Mouse (Mus musculus) heart, embryonic 13.5 days (tissue): ENCODE data around the gene Pik3cb. TPM values are rescaled to one million over a fixed set of nuclear protein-coding genes. Genes with fewer than 3 reads are reported as not detected.

ENCODE experiments used
- ATAC-seq: fragments of 200-750 bp; cut with Nextera tagmentation; 2 replicates; pipeline ENCODE4 v1.8.0; 2017; ENCODE audit warnings: moderate TSS enrichment; ENCODE audit not compliant: insufficient number of reproducible peaks, low FRiP score, low TSS enrichment; ENCODE audit errors: extremely low read depth
- H3K27ac ChIP-seq: fragments of 300-500 bp; sonication (generic); replicated peaks from 2 replicates; pipeline ENCODE4 v1.5.1; 2015; ENCODE audit warnings: moderate library complexity, mild to moderate bottlenecking, inconsistent platforms
- H3K27me3 ChIP-seq: fragments of 300-500 bp; sonication (generic); replicated peaks from 2 replicates; pipeline ENCODE4 v1.6.1; 2015; ENCODE audit warnings: mild to moderate bottlenecking, inconsistent platforms
- H3K36me3 ChIP-seq: fragments of 300-500 bp; sonication (generic); 2 replicates; pipeline ENCODE4 v1.6.1; 2015; ENCODE audit warnings: mild to moderate bottlenecking, inconsistent platforms
- H3K4me1 ChIP-seq: fragments of 300-500 bp; sonication (generic); 2 replicates; pipeline ENCODE4 v1.6.1; 2015; ENCODE audit warnings: inconsistent platforms
- H3K4me2 ChIP-seq: fragments of 300-500 bp; sonication (generic); 2 replicates; pipeline ENCODE4 v1.6.1; 2015; ENCODE audit warnings: inconsistent platforms, mild to moderate bottlenecking, moderate library complexity
- H3K4me3 ChIP-seq: fragments of 300-500 bp; sonication (generic); 2 replicates; pipeline ENCODE4 v1.5.1; 2015; ENCODE audit warnings: moderate library complexity, mild to moderate bottlenecking, inconsistent platforms
- H3K9ac ChIP-seq: fragments of 300-500 bp; sonication (generic); 2 replicates; pipeline ENCODE4 v1.6.1; 2015; ENCODE audit warnings: inconsistent platforms, mild to moderate bottlenecking, moderate library complexity
- H3K9me3 ChIP-seq: fragments of 300-500 bp; sonication (generic); 2 replicates; pipeline ENCODE4 v1.6.1; 2016; ENCODE audit warnings: inconsistent platforms
- WGBS: fragments of 180-500 bp; shearing (Covaris S2); methylation state at CpG from one replicate; pipeline ENCODE4 v1.1.7; 2015; ENCODE audit warnings: mixed read lengths; 5-methylcytosine and 5-hydroxymethylcytosine counted together
- polyA plus RNA-seq: library from polyadenylated mRNA; unstranded; fragments of >200 nt; fragmentation: Nextera tagmentation; extraction: Ambion mirVana; gene quantifications from 2 replicates; pipeline ENCODE4 v1.2.1, GENCODE M21; 2015

The Pik3cb gene
- polyA plus RNA-seq, 1 experiment from 2014 or later, result 1.8 TPM

DNA sequence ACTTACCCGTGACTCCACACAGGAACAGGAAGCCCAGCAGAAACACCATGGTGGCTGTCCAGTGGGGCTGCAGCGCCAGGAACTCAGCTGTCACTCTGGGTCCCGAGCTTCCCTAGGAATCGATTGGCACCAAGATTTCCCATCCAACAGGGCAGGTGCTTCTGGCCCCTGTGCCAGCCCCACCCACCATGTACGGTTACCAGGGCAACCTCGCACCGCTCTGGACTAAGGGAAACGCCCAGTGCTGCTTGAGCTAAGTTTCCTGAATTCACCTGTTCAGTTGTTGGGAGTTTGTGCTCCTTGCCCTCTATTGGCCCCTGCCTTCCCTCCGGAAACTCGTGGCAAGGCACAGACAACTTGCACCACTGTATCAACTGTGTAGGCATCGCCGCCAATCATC lies 104.8 kb downstream of the Pik3cb start, which contains the start of gene Gm1123:
Gene Gm1123, minus strand, starts transcription at position 141 of the 400 bp plus-strand sequence.
- peaks cover 9% of the 10 kb centered on the region; the same call in 1 of the 2 replicates for H3K4me1 ChIP-seq
- H3K4me2 ChIP-seq, result no peak within 1 kb of the TSS
- no peaks in the 10 kb centered on the region for H3K27me3 ChIP-seq
- H3K27ac ChIP-seq, result no peak within 1 kb of the TSS
- peaks cover 24% of the 10 kb centered on the region for H3K36me3 ChIP-seq
- H3K9me3 ChIP-seq, result no peaks in the 10 kb centered on the region
- H3K9ac ChIP-seq, result no peak within 1 kb of the TSS
- no peak for ATAC-seq
- H3K4me3 ChIP-seq, result no peak within 1 kb of the TSS
- WGBS, result 78% methylated on average over 12 of the region's 12 CpGs

- Histone ChIP-seq H3K9me3 (no peaks in the 10 kb centered on the region), H3K4me1 (peaks cover 9% of the 10 kb centered on the region; the same call in 1 of the 2 replicates), H3K4me3 (no peak overlapping the region), H3K27ac (no peak overlapping the region), H3K4me2 (no peak overlapping the region), H3K27me3 (no peaks in the 10 kb centered on the region), H3K36me3 (peaks cover 11% of the 10 kb centered on the region), H3K9ac (no peak overlapping the region)
- no peak for ATAC-seq
- WGBS, result 85% methylated on average over 8 of the region's 8 CpGs
These were observed 106.3 kb downstream of the Pik3cb start for GRCm38 (mm10) chr9:99034111-99034510.

GRCm38 (mm10) chr9:99032031-99032430 lies 108.4 kb downstream of the Pik3cb start:
- no peaks in the 10 kb centered on the region for H3K9me3 ChIP-seq
- 0 out of 2 replicates have a peak, but pooled peaks cover under 1% of the 10 kb centered on the region for H3K36me3 ChIP-seq
- WGBS, result 59% methylated on average over 8 of the region's 8 CpGs
- no peak overlapping the region for H3K4me3 ChIP-seq
- no peak overlapping the region for H3K27ac ChIP-seq
- no peaks in the 10 kb centered on the region for H3K27me3 ChIP-seq
- H3K9ac ChIP-seq, result no peak overlapping the region
- no peaks in the 10 kb centered on the region for H3K4me1 ChIP-seq
- H3K4me2 ChIP-seq, result no peak overlapping the region
- ATAC-seq, result no peak

- no peaks in the 10 kb centered on the region for H3K36me3 ChIP-seq
- no peak overlapping the region for H3K9ac ChIP-seq
- H3K27ac ChIP-seq, result no peak overlapping the region
- no peaks in the 10 kb centered on the region for H3K27me3 ChIP-seq
- 77% methylated on average over 4 of the region's 4 CpGs for WGBS
- H3K4me2 ChIP-seq, result no peak overlapping the region
- H3K9me3 ChIP-seq, result no peaks in the 10 kb centered on the region
- H3K4me3 ChIP-seq, result no peak overlapping the region
- no peak for ATAC-seq
- H3K4me1 ChIP-seq, result no peaks in the 10 kb centered on the region
These were observed 118.7 kb downstream of the Pik3cb start for GRCm38 (mm10) chr9:99021751-99022150.

DNA sequence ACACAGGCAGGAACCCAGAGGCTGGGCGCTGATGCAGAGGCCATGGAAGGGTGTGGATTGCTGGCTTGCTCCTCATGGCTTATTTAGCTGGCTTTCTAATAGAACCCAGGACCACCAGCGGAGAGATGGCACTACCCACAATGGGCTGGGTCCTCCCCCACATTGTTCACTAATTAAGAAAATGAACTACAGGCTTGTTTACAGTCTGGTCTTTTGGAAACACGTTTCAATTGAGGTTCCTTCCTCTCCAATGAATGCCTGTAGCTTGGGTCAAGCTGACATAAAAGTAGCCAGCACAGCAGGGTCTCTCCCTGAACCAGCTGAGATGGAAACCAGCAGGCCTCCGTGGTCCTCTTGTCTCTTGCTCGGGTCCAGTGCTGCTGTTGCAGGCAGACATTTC lies 119.3 kb downstream of the Pik3cb start:
- H3K4me3 ChIP-seq, result no peak overlapping the region
- no peaks in the 10 kb centered on the region for H3K36me3 ChIP-seq
- H3K9ac ChIP-seq, result no peak overlapping the region
- H3K9me3 ChIP-seq, result no peaks in the 10 kb centered on the region
- H3K4me1 ChIP-seq, result no peaks in the 10 kb centered on the region
- 54% methylated on average over 5 of the region's 5 CpGs for WGBS
- no peak overlapping the region for H3K27ac ChIP-seq
- ATAC-seq, result no peak
- no peak overlapping the region for H3K4me2 ChIP-seq
- H3K27me3 ChIP-seq, result no peaks in the 10 kb centered on the region

GRCm38 (mm10) chr9:99017679-99018078 lies 122.7 kb downstream of the Pik3cb start:
- ATAC-seq, result no peak
- H3K9me3 ChIP-seq, result no peaks in the 10 kb centered on the region
- H3K4me3 ChIP-seq, result no peak overlapping the region
- H3K9ac ChIP-seq, result no peak overlapping the region
- no peaks in the 10 kb centered on the region for H3K36me3 ChIP-seq
- H3K27ac ChIP-seq, result no peak overlapping the region
- H3K27me3 ChIP-seq, result no peaks in the 10 kb centered on the region
- no peaks in the 10 kb centered on the region for H3K4me1 ChIP-seq
- WGBS, result 73% methylated on average over 6 of the region's 6 CpGs
- H3K4me2 ChIP-seq, result no peak overlapping the region

- Histone ChIP-seq H3K27me3 (no peaks in the 10 kb centered on the region), H3K27ac (no peak overlapping the region), H3K4me3 (no peak overlapping the region), H3K4me1 (no peaks in the 10 kb centered on the region), H3K9ac (no peak overlapping the region), H3K36me3 (no peaks in the 10 kb centered on the region), H3K9me3 (no peaks in the 10 kb centered on the region), H3K4me2 (no peak overlapping the region)
- WGBS, result 66% methylated on average over 3 of the region's 3 CpGs
- no peak for ATAC-seq
These were observed 123.7 kb downstream of the Pik3cb start for GRCm38 (mm10) chr9:99016759-99017158.

- Histone ChIP-seq H3K9ac (no peak overlapping the region), H3K4me2 (no peak overlapping the region), H3K9me3 (no peaks in the 10 kb centered on the region), H3K4me1 (no peaks in the 10 kb centered on the region), H3K36me3 (no peaks in the 10 kb centered on the region), H3K27ac (no peak overlapping the region), H3K4me3 (no peak overlapping the region), H3K27me3 (no peaks in the 10 kb centered on the region)
- WGBS, result 57% methylated on average over 3 of the region's 3 CpGs
- ATAC-seq, result no peak
These were observed 124.1 kb downstream of the Pik3cb start for GRCm38 (mm10) chr9:99016301-99016700.

GRCm38 (mm10) chr9:99009898-99010199 lies 130.6 kb downstream of the Pik3cb start:
- H3K4me3 ChIP-seq, result no peak overlapping the region
- peaks cover 7% of the 10 kb centered on the region; the same call in 1 of the 2 replicates for H3K4me1 ChIP-seq
- ATAC-seq, result no peak
- no peak overlapping the region for H3K9ac ChIP-seq
- 83% methylated on average over 3 of the region's 3 CpGs for WGBS
- H3K27ac ChIP-seq, result no peak overlapping the region
- 0 out of 2 replicates have a peak, but pooled peaks cover 3% of the 10 kb centered on the region for H3K9me3 ChIP-seq
- H3K4me2 ChIP-seq, result no peak overlapping the region
- no peaks in the 10 kb centered on the region for H3K27me3 ChIP-seq
- H3K36me3 ChIP-seq, result peaks cover 10% of the 10 kb centered on the region

- WGBS, result 73% methylated on average over 12 of the region's 12 CpGs
- H3K27ac ChIP-seq, result no peak overlapping the region
- H3K4me1 ChIP-seq, result peaks cover 7% of the 10 kb centered on the region; the same call in 1 of the 2 replicates
- no peak overlapping the region for H3K4me2 ChIP-seq
- 0 out of 2 replicates have a peak, but pooled peaks cover 3% of the 10 kb centered on the region for H3K9me3 ChIP-seq
- no peak for ATAC-seq
- H3K27me3 ChIP-seq, result no peaks in the 10 kb centered on the region
- no peak overlapping the region for H3K4me3 ChIP-seq
- peaks cover 10% of the 10 kb centered on the region for H3K36me3 ChIP-seq
- no peak overlapping the region for H3K9ac ChIP-seq
These were observed 131.1 kb downstream of the Pik3cb start for GRCm38 (mm10) chr9:99009069-99009897.

DNA sequence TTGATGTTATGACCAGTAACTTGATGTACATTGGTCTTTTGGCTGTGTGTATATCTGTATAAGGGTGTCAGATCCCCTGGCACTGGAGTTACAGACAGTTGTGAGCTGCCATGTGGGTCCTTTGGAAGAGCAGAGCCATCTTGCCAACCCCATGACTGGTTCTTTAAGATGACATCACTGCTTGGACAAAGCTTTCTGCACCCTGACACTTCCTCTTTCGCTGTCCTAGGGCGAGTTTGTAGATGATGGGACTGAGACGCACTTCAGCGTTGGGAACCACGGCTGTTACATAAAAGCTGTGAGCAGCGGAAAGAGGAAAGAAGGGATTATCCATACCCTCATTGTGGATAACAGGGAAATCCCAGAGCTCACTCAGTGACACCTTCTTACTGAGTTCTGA lies 139.1 kb downstream of the Pik3cb start:
- no peaks in the 10 kb centered on the region for H3K27me3 ChIP-seq
- H3K4me3 ChIP-seq, result no peak overlapping the region
- H3K36me3 ChIP-seq, result peaks cover 54% of the 10 kb centered on the region
- no peak overlapping the region for H3K9ac ChIP-seq
- ATAC-seq, result no peak
- peaks cover 4% of the 10 kb centered on the region; the same call in 1 of the 2 replicates for H3K4me1 ChIP-seq
- WGBS, result 90% methylated on average over 6 of the region's 6 CpGs
- 0 out of 2 replicates have a peak, but pooled peaks cover 3% of the 10 kb centered on the region for H3K9me3 ChIP-seq
- no peak overlapping the region for H3K4me2 ChIP-seq
- H3K27ac ChIP-seq, result no peak overlapping the region

DNA sequence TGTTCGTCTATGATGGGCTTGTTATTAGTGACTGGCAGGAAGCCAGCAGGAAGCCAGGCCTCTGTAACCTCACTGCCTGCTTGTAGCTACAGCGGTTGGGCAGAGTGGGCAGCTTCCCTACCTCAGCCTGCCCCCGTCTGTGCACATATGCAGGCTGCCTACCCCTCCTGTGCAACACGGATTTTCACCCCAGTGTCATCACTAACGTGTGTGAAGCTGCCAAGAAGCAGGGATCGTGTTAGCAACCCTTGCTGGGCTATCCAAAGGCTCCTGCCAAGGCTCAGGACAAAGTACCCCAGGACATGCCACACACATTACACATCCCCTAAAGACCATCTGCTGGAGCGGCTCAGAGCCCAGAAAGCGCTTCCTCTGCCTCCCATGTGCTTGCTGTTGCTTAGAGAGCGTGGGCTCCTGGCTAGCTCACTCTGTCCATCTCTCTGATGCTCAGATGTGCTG lies 140.5 kb downstream of the Pik3cb start:
- Histone ChIP-seq H3K4me1 (peaks cover 4% of the 10 kb centered on the region; the same call in 1 of the 2 replicates), H3K36me3 (peaks cover 56% of the 10 kb centered on the region), H3K4me2 (no peak overlapping the region), H3K27me3 (no peaks in the 10 kb centered on the region), H3K9me3 (0 out of 2 replicates have a peak, but pooled peaks cover under 1% of the 10 kb centered on the region), H3K4me3 (no peak overlapping the region), H3K9ac (no peak overlapping the region), H3K27ac (no peak overlapping the region)
- no peak for ATAC-seq
- 62% methylated on average over 9 of the region's 9 CpGs for WGBS
